Mouse (Mus musculus) megakaryocyte, embryonic 14.5 days (primary cell): ENCODE results near the gene Cst8.

ENCODE experiments used
- FLI1 ChIP-seq: IDR thresholded peaks from 2 replicates; pipeline ENCODE4 v1.6.1; 2012; ENCODE audit warnings: low read length, inconsistent platforms, mixed read lengths
- GATA1 ChIP-seq: IDR thresholded peaks from 3 replicates; pipeline ENCODE4 v1.6.1; 2012; ENCODE audit warnings: mixed read lengths, low read length, inconsistent platforms, borderline replicate concordance

- TF ChIP-seq GATA1, result no peak
- no peak for TF ChIP-seq FLI1
Measured at GRCm38 (mm10) chr2:148751893-148752813, 46.4 kb upstream of the Cst8 start.
